Mouse (Mus musculus) ES-E14 (cell line): Measurements from ENCODE around the gene Tpsb2. TPM values are rescaled to one million over a fixed set of nuclear protein-coding genes. Genes with fewer than 3 reads are reported as not detected.

ENCODE experiments used
- DNase-seq: peaks from one replicate; pipeline ENCODE4 v3.0.0-alpha.2; 2013; ENCODE audit warnings: low read depth, low spot score
- H3K27ac ChIP-seq: 2 replicates; pipeline ENCODE4 v1.5.1; 2012; ENCODE audit warnings: low read depth, mild to moderate bottlenecking, low read length, moderate library complexity, mixed read lengths; ENCODE audit not compliant: poor library complexity, insufficient read depth, severe bottlenecking
- H3K36me3 ChIP-seq: 2 replicates; pipeline ENCODE4 v1.6.1; 2012; ENCODE audit warnings: mild to moderate bottlenecking, low read length, moderate library complexity, mixed read lengths; ENCODE audit not compliant: control insufficient read depth, poor library complexity, insufficient read depth, severe bottlenecking
- H3K4me1 ChIP-seq, 2 experiments: fragments of 150-350 bp in 1 of 2; sonication (generic) in 1 of 2; 2 replicates each; pipeline ENCODE4 v1.6.1; 2012; ENCODE audit warnings: low read length in 2 of 2, mild to moderate bottlenecking in 1 of 2, mixed read lengths in 1 of 2; ENCODE audit not compliant: control insufficient read depth in 2 of 2, insufficient read depth in 2 of 2, poor library complexity in 1 of 2
- H3K4me3 ChIP-seq, 2 experiments: fragments of 150-350 bp in 1 of 2; sonication (generic) in 1 of 2; 2 replicates each; pipeline ENCODE4 v1.5.1; 2012; ENCODE audit warnings: low read length in 2 of 2, low read depth in 1 of 2, mild to moderate bottlenecking in 1 of 2, mixed read lengths in 1 of 2; ENCODE audit not compliant: insufficient read depth in 1 of 2, poor library complexity in 1 of 2, severe bottlenecking in 1 of 2
- H3K9ac ChIP-seq: 2 replicates; pipeline ENCODE4 v1.6.1; 2012; ENCODE audit warnings: low read depth, mild to moderate bottlenecking, low read length, mixed read lengths; ENCODE audit not compliant: poor library complexity, insufficient read depth, severe bottlenecking
- H3K9me3 ChIP-seq: fragments of 150-350 bp; sonication (generic); 2 replicates; pipeline ENCODE4 v1.6.1; 2012; ENCODE audit warnings: low read depth, mild to moderate bottlenecking, low read length; ENCODE audit not compliant: control insufficient read depth, insufficient read depth
- CHD2 ChIP-seq: IDR thresholded peaks from 2 replicates; pipeline ENCODE4 v1.6.1; 2014; ENCODE audit warnings: mild to moderate bottlenecking, low read depth, low read length, inconsistent platforms
- HCFC1 ChIP-seq: IDR thresholded peaks from 2 replicates; pipeline ENCODE4 v1.6.1; 2012; ENCODE audit warnings: low read length, inconsistent platforms, borderline replicate concordance; ENCODE audit not compliant: insufficient read depth
- MAFK ChIP-seq: IDR thresholded peaks from 2 replicates; pipeline ENCODE4 v1.6.1; 2014; ENCODE audit warnings: mild to moderate bottlenecking, low read depth, low read length, inconsistent platforms; ENCODE audit not compliant: insufficient read depth
- ZC3H11A ChIP-seq: IDR thresholded peaks from 2 replicates; pipeline ENCODE4 v1.6.1; 2012; ENCODE audit warnings: low read depth, mild to moderate bottlenecking, inconsistent platforms, low read length, borderline replicate concordance
- ZNF384 ChIP-seq: IDR thresholded peaks from 2 replicates; pipeline ENCODE4 v1.6.1; 2012; ENCODE audit warnings: low read depth, low read length, inconsistent platforms
- in situ Hi-C, 2 experiments: fragments of 600-800 bp; cut with MboI; formaldehyde crosslinking; loops; one replicate each; pipeline ENCODE4 v1.15.1; 2025; ENCODE audit warnings: low sequenced_read_pairs in 2 of 2, inconsistent platforms in 1 of 2; ENCODE audit not compliant: unreplicated experiment in 2 of 2
- total RNA-seq: library from RNA; depleted of rRNA; stranded (reverse); fragments of 300-350 nt; gene quantifications from 2 replicates; pipeline ENCODE4 v1.2.3, GENCODE M21; 2012; rRNA removed

Gene Tpsb2
- not detected in 2 replicates for total RNA-seq

- Histone ChIP-seq H3K27ac (no peak within 1 kb of the TSS), H3K4me1 (no peaks in the 10 kb centered on the region), H3K4me3 (no peak within 1 kb of the TSS), H3K9me3 (no peaks in the 10 kb centered on the region), H3K9ac (no peak within 1 kb of the TSS; the same call in 1 of the 2 replicates), H3K36me3 (no peaks in the 10 kb centered on the region)
- TF ChIP-seq ZNF384 (no peak), HCFC1 (no peak), ZC3H11A (no peak), MAFK (no peak), CHD2 (no peak)
- in situ Hi-C loops = no loop called here
- DNase-seq = no peak
Observed at GRCm38 (mm10) chr17:25366005-25366404, at the start of gene Tpsb2. Gene Tpsb2 (plus strand): TSS chr17:25366305.

- in situ Hi-C loops = no loop called here
- H3K4me3 ChIP-seq = no peak within 1 kb of the TSS
- peak within 1 kb of the TSS; percentile 40; the same call in 1 of the 2 replicates for H3K27ac ChIP-seq
- no peaks in the 10 kb centered on the region for H3K9me3 ChIP-seq
- H3K4me1 ChIP-seq = no peaks in the 10 kb centered on the region
- H3K36me3 ChIP-seq = no peaks in the 10 kb centered on the region
- TF ChIP-seq ZC3H11A (no peak), CHD2 (no peak)
- no peak within 1 kb of the TSS for H3K9ac ChIP-seq
- DNase-seq = no peak
Observed at GRCm38 (mm10) chr17:25318354-25318753, 47.8 kb upstream of the Tpsb2 start, which contains the start of gene Prss29. Gene Prss29 (plus strand): TSS chr17:25318654.

- Histone ChIP-seq H3K4me3 (no peak overlapping the region), H3K9ac (no peak overlapping the region), H3K27ac (no peak overlapping the region), H3K4me1 (no peaks in the 10 kb centered on the region), H3K36me3 (no peaks in the 10 kb centered on the region), H3K9me3 (no peaks in the 10 kb centered on the region)
- TF ChIP-seq ZC3H11A (no peak), CHD2 (no peak)
- in situ Hi-C loops = no loop called here
- DNase-seq = no peak
Observed at GRCm38 (mm10) chr17:25320819-25321218, 45.3 kb upstream of the Tpsb2 start.

GRCm38 (mm10) chr17:25322930-25323329, 43.2 kb upstream of the Tpsb2 start:
- no peak for DNase-seq
- H3K4me3 ChIP-seq = no peak overlapping the region
- in situ Hi-C loops = no loop called here
- H3K4me1 ChIP-seq = no peaks in the 10 kb centered on the region
- H3K27ac ChIP-seq = no peak overlapping the region
- no peaks in the 10 kb centered on the region for H3K9me3 ChIP-seq
- H3K36me3 ChIP-seq = no peaks in the 10 kb centered on the region
- H3K9ac ChIP-seq = no peak overlapping the region
- TF ChIP-seq CHD2 = no peak
- no peak for TF ChIP-seq MAFK
- TF ChIP-seq ZC3H11A = no peak
- TF ChIP-seq ZNF384 = no peak
- no peak for TF ChIP-seq HCFC1

- Histone ChIP-seq H3K36me3 (no peaks in the 10 kb centered on the region), H3K4me1 (no peaks in the 10 kb centered on the region), H3K9ac (no peak overlapping the region), H3K9me3 (no peaks in the 10 kb centered on the region), H3K27ac (no peak overlapping the region), H3K4me3 (no peak overlapping the region)
- TF ChIP-seq CHD2 (no peak), MAFK (no peak), ZNF384 (no peak), HCFC1 (no peak), ZC3H11A (no peak)
- in situ Hi-C loops = loop anchor here in 1 of 2 experiments (10.0 kb wide), 1 partner anchor 132 kb away; no protein-coding TSS in a partner anchor
- no peak for DNase-seq
Observed at GRCm38 (mm10) chr17:25332321-25332720, 33.8 kb upstream of the Tpsb2 start.
